Comparison of ENCODE assay signal across 15 mouse cellular contexts in genomic region chr4:62314516-62314915, GRCm38 (mm10).
"Had no signal": no experiment of that assay in that cellular context is flagged by ENCODE, and none has a peak within 500 bp of the region (broad histone marks: within the 10 kb centered on the region; RNA-seq: fewer than 3 reads in every experiment).

No protein-coding gene starts in this region.

- H3K9ac ChIP-seq: limb, embryonic 13.5 days; liver, embryonic 13.5 days; lung, embryonic 15.5 days had no signal

- DNase-seq: kidney, adult 9 months; kidney, postnatal 14 days; layer of hippocampus, adult 9-11 months; liver; liver, embryonic 13.5 days; lung, postnatal 10 days; lung, postnatal 36 days; midbrain, embryonic 14.5 days; thymus, adult 18-20 months; thymus, postnatal 36 days had no signal

- H3K4me1 ChIP-seq: limb, embryonic 10.5 days; limb, embryonic 13.5 days; liver, embryonic 13.5 days; lung, embryonic 15.5 days had no signal

- H3K27me3 ChIP-seq: limb, embryonic 13.5 days; liver, embryonic 13.5 days; lung, embryonic 15.5 days had no signal

- H3K9me3 ChIP-seq: limb, embryonic 10.5 days; limb, embryonic 13.5 days; liver, embryonic 13.5 days; lung, embryonic 15.5 days had no signal

- H3K4me3 ChIP-seq: layer of hippocampus, adult 2 months; limb, embryonic 10.5 days; limb, embryonic 13.5 days; liver, embryonic 13.5 days; lung, embryonic 15.5 days had no signal

- H3K27ac ChIP-seq: limb, embryonic 10.5 days; limb, embryonic 13.5 days; liver, embryonic 13.5 days; lung, embryonic 15.5 days had no signal

- H3K4me2 ChIP-seq: limb, embryonic 13.5 days; liver, embryonic 13.5 days; lung, embryonic 15.5 days; midbrain, embryonic 11.5 days had no signal
